Mouse (Mus musculus) cortical plate, adult 2 months (tissue): ENCODE measurements around the gene Mrap.

ENCODE experiments used
- CTCF ChIP-seq: fragments of 200-500 bp; IDR thresholded peaks from 2 replicates; pipeline ENCODE4 v1.5.1; 2011; ENCODE audit warnings: mild to moderate bottlenecking, control low read depth, low read length; ENCODE audit not compliant: insufficient read depth; ENCODE audit errors: extremely low read depth
- POLR2A ChIP-seq: fragments of 200-500 bp; IDR thresholded peaks from 2 replicates; pipeline ENCODE4 v1.6.1; 2011; ENCODE audit warnings: mild to moderate bottlenecking, low read length, control low read depth; ENCODE audit not compliant: insufficient read depth; ENCODE audit errors: extremely low read depth

GRCm38 (mm10) chr16:90792500-90792899, 54.5 kb downstream of the Mrap start:
- TF ChIP-seq CTCF (no peak), POLR2A (no peak)
